Mouse (Mus musculus) urinary bladder, postnatal 10 days (tissue): ENCODE results near the gene Nme2.
A peak's percentile ranks its signal among the peaks of the same experiment; 100 is the strongest.

Experiments used
- DNase-seq: peaks from one replicate; pipeline ENCODE4 v3.0.0; 2022; ENCODE audit warnings: low spot score

Nme2 gene

GRCm38 (mm10) chr11:93956159-93956558 lies at the start of gene Nme2:
Gene Nme2, minus strand, starts transcription at chr11:93956259.
- no peak for DNase-seq

DNA sequence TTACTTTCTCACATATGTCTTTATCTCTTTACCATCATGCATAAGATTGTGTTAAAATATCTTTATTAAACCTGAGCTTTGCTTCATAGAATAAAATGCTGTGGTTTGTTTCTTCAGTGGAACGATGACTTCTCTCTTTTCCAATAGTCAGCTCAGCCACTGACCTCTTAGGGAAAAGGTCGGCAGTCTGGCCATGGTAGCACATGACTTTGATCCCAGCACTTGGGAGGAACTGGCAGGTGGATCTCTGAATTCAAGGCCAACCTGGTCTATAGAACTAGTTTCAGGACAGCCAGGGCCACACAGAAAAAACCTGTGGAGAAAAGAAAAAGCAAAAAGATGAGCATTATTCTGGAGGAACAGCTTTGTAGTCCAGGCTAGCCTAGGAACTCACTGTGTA lies 47.3 kb upstream of the Nme2 start:
- no peak for DNase-seq

DNA sequence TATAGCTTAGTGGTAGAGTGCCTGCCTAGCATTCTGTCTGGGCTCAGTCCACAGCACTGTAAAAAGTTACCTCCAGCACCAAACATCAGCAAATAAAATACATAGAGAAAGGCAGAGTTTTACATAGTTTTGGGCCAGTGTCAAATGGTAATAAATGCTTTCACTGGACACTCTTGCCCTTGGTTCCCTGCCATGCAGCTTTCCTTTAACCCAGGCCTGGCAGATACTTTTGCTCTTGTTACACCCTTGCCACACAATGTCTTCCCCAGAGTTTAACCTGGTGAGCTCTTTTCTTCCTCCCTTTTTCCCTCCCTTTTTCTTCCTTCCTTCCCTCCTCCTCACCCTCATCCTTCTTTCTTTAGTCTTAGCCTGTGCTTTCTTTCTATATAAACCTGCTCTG lies 43.2 kb upstream of the Nme2 start:
- no peak for DNase-seq

GRCm38 (mm10) chr11:93997141-93997775 lies 41.2 kb upstream of the Nme2 start:
- DNase-seq: no peak

DNA sequence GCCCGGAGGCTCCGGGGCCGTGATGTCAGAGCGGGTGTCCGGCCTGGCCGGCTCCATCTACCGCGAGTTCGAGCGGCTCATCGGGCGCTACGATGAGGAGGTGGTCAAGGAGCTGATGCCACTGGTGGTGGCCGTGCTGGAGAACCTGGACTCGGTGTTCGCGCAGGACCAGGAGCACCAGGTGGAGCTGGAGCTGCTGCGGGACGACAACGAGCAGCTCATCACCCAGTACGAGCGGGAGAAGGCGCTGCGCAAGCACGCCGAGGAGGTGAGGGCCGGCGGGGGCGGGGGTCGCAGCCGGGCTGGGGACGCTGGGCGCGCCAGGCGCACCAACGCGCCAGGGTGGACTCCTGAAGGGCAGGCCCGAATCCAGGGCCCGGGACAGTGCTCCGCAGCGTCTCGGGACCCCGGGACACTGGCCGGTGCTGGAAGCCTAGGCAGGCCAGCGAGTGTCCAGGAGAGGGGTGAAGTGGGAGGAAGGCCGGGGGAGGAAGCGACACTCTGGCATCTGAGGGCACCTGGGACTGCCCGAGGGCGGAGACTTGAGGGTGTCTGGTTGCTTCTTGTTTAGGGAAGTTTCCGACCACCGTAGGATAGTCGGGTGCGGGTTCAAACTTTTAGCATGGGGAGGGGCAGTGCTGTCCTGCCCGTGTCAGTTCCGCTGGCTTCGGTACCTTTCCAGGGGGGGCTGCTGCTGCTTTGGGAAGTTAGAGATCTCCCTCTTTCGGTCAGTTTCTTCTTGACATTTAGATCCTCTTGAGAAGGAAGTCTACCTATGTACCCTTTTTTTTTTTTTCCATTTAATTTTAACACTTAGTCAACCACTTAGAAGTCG lies 40.5 kb upstream of the Nme2 start:
- DNase-seq: no peak

DNA sequence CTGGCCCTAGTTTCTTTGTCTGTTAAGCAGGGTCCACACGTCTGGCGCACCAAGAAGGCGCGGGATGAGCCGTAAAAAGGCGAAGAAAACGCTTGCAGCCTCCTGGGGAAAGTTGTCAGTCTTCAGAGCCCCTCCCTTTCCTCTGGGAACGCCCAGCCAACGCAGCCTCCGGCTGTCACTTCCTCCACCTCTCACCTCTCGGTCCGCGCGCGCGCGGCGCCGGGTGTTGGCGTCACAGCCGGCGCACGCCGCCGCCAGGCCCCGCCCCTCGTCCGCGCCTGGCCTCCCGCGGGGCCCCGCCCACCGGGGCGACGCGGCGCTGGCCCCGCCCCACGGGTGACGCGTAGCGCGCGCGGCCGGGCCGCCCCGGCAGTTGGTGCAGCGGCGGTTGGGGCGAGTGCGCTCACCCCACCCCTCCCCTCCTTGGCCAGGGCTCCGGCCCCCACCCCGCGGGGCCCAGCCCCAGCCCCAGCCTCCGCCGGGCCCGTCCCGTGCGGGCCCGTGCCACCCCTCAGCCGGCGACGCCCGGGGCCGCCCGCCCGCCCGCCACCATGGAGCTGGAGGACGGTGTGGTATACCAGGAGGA lies 39.8 kb upstream of the Nme2 start, which contains the start of gene Spag9:
TSS of gene Spag9 (plus strand) at position 372 of the 586 bp plus-strand sequence.
- DNase-seq: peak; percentile 83

DNA sequence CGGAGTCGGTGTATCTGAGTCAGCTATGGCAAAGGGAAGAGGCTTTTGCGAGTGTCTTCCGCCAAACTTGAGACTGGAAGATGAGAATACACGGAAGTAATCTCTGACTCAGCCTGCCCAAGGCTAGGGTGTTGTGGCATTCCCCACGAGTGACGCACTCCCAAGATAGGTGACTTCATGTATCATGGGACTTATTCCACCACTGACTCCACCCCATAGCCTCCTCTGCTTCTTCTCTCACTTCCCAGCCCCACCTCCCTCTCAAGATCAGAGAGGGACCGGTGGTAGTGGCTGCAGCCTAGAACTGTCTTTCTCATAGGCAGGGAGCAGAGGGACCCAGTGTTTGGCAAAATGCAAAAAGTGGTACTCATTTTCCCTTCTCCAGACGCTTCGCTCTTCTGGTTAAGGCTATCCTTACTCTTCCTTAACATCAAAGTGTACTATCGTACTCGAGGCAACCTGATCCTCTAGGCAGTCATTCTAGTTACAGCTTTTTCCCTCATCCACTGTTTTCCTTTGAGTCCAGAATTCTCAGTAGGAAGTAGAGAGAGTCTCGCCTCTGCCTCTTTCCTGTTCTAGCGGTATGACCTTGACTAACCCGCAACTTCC lies 39.2 kb upstream of the Nme2 start:
- DNase-seq: peak; percentile 32

DNA sequence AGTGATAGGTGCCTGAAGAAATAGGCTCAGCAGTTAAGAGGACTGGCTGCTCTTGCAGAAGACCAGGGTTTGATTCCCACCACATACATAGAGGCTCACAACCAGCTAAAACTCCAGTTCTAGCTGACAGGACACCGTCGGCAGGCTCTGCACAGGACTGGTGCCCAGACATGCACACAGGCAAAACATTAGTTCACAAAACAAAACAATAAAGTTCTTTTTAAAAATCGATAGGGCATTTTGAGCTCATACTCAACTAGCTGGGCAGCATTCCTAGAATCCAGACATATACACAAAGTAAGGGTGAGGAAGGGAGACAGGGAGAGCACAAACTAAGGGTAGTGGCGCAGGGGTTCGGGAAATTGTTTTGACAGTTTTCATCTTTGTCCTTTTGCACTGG lies 38.5 kb upstream of the Nme2 start:
- DNase-seq: no peak

DNA sequence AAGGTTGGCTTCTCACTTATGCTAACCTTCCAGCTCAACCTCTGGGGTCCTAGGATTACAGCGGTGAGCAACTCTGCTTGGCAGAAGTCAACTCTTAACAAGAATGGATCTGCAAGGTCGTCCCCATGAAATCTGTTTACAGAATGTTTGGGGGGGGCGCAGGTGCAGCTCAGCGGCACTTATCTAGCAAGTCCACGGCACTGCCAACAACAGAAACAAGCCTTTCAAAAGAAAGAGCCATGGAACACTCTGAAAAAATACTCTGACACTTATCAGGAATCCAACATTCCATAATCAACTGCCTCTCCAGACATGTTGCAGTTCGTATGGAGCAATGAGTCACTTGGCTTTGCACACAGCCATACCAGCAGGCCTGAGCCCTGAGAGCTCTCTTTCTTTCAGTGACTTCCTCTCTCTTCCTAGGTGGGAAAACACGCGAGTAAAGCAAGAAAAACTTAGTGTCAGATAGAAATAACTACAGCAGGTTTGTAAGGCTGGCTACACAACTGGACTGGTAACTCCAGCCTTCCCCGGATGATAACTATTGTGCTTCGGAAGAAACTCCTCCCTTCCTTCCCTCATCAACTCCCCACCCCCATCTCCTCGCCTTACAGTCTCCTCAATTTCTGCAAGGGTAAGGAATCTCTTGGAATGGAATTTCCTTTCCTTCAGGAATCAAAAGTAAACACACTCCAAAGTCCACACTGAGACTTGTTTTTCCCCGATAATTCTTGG lies 32.4 kb upstream of the Nme2 start:
- no peak for DNase-seq

DNA sequence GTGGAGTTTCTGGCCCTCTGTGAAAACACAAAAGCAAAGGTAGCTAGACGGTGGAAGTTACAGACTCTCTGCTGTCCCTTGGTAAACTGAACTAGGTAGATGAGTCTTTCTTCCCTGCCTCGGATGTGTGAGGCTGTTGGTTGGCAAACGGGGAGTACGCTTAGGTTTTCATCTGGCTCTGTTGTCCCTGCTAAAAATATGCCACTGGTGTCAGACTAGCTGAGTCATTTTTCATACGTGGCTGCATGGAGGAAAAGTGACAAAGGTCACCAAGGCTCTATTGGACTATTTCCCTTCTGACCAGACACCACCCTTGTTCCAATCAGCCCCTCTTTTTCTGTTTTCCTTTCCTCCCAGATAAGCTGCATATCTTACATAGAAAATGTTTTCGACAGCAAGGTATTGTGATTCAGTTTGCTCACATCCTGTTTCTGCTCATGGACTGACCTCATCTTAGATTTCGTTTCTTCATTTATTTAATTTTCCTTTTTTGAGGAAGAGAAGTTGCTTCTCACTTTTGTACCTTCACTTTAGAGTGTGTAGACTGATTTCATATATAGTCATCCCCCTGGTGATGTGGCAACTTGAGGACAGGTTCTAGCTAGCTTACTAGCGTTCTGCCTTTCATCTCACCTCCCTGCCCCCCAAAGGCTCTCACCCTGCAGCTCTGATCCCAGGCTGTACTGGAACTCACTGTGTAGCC lies 31.7 kb upstream of the Nme2 start:
- no peak for DNase-seq

GRCm38 (mm10) chr11:93987026-93987425 lies 31.0 kb upstream of the Nme2 start:
- DNase-seq: no peak

GRCm38 (mm10) chr11:93986298-93986697 lies 30.2 kb upstream of the Nme2 start:
- no peak for DNase-seq

DNA sequence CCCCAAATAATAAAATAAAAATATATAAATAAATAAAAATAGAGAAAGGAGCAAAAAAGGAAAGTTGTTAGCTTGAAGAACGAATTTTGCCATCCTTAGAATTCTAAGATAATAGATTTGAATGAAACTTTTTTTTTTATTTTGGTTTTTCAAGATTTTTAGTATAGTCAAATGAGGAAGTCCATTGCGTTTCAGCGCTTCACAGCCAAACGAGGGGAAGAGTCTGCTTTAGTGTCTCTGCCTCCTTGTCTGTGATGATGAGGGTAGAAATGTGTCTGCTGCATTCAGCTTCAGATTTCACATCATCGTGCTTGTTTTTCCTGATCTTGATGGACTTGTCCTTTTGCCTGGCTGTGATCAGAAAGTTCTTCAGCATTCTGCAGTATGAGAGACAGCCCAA lies 29.2 kb upstream of the Nme2 start:
- no peak for DNase-seq

- DNase-seq: no peak
Measured at GRCm38 (mm10) chr11:93984619-93985018, 28.6 kb upstream of the Nme2 start.

DNA sequence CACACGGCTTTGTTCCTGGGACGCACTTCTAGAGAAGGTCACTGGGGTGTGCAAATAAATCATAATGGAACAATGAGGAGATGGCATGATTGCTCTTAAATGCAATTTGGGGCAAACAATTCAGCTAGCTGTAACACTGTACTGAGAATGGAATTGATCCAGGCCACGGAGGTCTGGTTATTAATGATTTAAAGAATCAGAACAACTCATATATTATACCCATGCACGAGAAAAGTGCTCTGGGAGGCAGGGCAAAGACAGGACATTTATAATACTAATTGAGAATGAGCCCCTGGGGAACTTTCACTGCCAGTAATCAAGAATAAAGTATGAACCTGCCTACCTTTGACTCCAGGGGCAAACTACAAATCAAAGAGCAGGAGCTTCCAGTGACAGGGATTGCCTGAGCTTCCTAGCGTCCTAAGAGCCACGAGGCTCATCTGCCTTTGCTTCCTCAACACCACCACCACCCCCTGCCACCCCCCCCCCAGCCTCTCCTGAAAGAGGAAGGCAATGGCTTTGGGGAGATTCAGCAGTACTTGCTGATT lies 23.5 kb upstream of the Nme2 start:
- DNase-seq: no peak

GRCm38 (mm10) chr11:93972951-93973350 lies 16.9 kb upstream of the Nme2 start:
- no peak for DNase-seq

- DNase-seq: no peak
Measured at GRCm38 (mm10) chr11:93969799-93970198, 13.7 kb upstream of the Nme2 start.

GRCm38 (mm10) chr11:93969171-93969570 lies 13.1 kb upstream of the Nme2 start:
- DNase-seq: no peak

- no peak for DNase-seq
Measured at GRCm38 (mm10) chr11:93968848-93969128, 12.7 kb upstream of the Nme2 start.

GRCm38 (mm10) chr11:93968005-93968847 lies 12.2 kb upstream of the Nme2 start, which contains the start of the genes Gm20390 and Nme1:
Gene Gm20390, minus strand, starts transcription at chr11:93968293.
Gene Nme1, minus strand, starts transcription at chr11:93968521.
- DNase-seq: peak; percentile 86
